Mouse (Mus musculus) CH12F3 (cell line): ENCODE data around the gene Lmo3.

ENCODE experiments used
- in situ Hi-C: fragments of 300-500 bp; cut with MboI; formaldehyde crosslinking; loops from 2 replicates; pipeline ENCODE4 v1.14.3; 2020; ENCODE audit warnings: low sequenced_read_pairs

The Lmo3 gene

GRCm38 (mm10) chr6:138323325-138323724 lies 258.4 kb downstream of the Lmo3 start:
- in situ Hi-C loops, result no loop called here

- in situ Hi-C loops, result no loop called here
These were observed 261.5 kb downstream of the Lmo3 start for GRCm38 (mm10) chr6:138320190-138320737.
